Mouse (Mus musculus) T-helper 1 cell (primary cell): ENCODE data around the gene Hjurp.

Experiments
- in situ Hi-C: fragments of 300-600 bp; cut with MboI, MseI; formaldehyde crosslinking; loops from one replicate; pipeline ENCODE4 v1.15.1; 2025; ENCODE audit warnings: high pct_unique_total_duplicates

The Hjurp gene

DNA sequence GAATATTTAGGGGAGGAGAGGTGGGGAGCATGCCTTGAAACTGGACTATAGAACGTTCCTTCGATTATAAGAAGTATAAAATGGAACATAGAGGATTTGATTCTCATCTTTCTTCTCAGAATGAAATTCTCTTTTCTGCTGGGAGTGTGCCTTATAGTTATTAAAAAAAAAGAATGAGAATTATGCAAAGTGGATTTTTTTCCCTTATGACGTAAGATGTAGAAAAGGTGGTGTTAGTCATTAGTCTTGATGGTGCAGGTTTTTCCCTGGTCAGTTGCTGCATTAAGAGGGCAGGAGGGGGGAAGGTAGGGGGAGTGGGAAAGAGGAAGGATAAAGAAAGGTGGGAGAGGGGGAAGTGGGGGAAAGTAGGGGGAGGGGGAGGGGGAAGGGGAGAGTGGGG, 4.9 kb upstream of the Hjurp start:
- in situ Hi-C loops = loop anchor here (10.0 kb wide), 1 partner anchor 138 kb away; no protein-coding TSS in a partner anchor

DNA sequence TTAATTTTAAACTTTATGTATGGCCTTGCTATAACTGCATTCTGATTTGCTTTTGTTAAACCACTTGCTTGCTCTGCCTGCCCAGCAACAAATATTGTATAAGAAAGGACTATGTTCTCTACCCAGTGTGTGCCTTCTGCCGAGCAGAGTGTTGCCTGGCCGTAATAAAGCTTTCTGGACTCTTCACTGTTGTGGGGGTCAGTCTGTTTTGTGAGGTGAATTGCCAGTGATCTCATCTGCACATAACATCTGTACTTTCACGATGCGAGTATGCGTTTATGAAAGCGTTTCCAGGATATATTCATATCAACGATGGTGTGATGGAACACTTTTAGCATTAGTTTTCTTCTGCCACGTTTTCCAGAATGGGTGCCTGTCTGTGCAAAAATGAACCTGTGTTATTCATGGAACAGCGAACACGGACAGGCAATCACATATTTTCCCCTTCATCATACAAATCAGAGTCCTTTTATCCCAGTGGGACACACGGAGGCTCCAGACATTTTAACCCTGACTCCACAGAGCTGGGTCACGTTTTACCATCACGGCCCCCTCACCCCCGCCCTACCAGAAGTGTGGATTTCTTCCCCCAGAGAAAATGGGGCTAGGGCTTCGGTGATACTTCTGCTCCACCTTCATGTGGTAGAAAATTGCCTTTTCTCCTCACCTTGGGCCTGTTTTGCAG, 2.7 kb upstream of the Hjurp start:
- in situ Hi-C loops = loop anchor here (10.0 kb wide), 1 partner anchor 135 kb away; no protein-coding TSS in a partner anchor

DNA sequence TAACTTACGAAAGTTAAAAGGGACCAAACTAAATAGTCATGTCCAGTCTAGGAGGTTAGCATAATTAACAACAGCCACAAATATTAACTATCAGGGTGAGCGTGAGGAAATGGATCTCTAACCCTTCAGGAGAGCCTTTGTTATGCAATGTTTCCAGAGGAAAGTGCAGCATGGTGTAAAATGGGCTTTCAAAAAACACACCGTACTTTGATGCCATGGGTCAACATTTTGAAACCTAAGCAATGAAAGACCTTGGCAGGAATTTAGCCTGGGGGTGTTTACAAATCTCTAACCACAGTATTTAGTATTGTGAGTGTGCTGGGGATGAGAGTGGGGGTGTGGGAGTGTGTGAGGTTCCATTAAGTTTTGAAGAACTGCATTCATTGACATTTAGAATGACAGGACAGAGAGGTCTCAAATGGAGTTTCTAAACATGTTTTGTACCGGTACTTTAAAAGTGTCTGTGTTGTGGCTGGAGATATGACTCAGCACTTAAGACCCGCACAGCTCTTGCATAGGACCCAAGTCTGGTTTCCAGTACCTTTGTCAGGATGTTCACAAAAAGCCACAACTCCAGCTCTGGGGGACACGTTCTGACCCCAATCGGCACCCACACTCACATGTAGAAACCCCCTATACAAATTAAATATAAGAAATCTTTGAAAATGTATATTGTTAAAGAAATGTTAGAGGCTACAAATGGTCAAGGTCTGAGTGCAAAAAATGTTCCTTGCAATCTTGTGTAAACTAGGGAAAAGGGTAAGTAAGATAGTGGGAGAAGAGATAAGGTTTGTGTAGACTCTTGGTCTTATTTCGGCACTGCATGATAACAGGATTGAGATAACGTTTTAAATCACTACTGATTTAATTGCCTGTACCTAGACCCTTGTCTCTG, 1.9 kb upstream of the Hjurp start:
- in situ Hi-C loops = loop anchor here (10.0 kb wide), 1 partner anchor 135 kb away; no protein-coding TSS in a partner anchor

DNA sequence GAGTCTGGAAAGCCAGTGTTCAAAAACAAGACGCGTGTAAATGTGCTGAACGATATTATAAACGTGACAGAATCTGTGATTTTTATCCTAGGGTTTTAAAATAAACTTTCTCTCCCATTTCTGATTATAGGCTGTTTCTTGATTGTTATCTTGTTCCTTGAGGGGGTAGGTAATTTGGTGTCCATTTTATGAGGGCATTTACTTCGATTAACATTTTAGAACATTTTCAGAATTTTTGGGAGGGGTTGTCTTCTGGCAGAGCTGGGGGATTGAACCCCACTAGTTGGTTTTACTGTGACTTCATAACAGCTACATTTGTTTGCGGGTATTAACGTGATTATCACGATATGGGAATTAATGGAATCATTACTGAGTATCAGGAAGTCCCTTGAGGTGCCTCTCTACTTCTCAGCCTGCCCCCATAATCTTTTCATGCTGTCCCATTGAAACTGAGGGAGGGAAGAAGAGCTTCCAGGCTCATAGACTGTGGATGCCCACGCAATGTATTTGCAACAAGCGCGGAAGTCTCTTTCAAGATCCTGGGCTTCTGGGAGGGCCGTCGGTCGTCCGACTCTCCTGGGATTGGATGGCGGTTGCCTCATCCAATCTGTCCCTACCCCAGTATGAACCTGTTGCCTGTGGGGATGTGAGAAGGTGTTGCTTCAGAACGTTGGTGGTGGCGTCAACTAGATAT, 532 bp upstream of the Hjurp start:
- in situ Hi-C loops = no loop called here

DNA sequence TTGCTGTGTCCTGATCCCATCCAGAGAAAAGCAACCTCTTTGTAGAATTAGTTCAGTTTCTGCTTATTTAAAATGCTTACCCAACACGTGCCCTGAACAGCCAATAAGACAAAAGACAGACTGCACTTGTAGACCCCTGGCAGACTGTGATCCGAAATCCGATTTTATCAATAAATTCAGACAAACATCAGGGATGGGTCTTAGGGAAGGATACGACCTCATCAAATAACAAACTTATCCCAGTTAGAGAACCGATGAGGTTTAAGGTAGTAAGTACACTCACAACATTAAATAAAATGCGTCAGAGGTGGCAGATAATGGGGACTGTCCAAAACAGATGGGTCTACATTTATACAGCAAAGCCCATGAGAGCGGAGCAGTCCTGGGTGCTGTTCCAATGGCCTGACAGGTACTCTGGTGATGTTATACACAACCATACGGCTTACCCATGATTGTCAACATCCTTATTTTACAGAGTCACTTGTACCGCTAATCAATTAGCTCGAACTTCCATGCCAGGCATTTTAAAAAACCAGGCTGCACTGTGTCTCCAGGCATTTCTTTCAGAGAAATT, 822 bp downstream of the Hjurp start:
- in situ Hi-C loops = no loop called here

DNA sequence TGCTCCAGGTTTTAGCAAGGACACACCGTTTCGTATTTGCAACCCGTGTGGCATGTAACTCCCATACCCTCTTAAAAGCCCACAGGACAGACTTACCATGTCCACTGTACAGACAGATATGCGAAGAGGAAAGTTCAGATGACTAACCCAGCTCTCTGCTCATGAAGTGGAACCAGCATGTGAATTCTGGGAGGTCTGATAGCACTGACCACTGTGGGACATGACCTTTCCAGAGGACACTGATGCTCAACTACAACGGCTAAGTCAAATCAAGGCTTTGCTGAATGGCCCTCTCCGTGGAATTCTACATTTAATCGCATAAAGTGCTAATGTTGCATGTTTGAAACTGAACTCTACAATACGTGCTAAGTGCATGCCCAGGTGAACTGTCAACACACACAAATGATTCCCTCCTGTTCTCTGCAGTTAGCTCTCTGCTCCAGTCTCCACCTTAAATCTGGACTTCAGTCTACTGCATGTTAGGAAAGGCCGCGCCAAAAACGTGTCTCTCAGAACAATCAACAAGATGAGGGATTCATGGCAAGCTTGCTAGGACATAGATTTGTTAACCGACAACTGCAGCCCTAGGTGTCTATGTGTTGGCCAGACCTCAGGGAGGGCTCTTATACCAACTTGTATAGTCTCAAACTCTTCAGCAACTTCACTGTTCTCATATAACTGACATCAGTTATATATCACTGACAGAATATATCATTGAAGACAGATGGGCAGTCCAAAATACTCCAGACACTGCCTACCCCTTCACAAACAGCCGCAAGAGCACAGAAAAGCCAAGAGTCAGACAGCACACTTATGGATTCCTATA, 1.5 kb downstream of the Hjurp start:
- in situ Hi-C loops = no loop called here

DNA sequence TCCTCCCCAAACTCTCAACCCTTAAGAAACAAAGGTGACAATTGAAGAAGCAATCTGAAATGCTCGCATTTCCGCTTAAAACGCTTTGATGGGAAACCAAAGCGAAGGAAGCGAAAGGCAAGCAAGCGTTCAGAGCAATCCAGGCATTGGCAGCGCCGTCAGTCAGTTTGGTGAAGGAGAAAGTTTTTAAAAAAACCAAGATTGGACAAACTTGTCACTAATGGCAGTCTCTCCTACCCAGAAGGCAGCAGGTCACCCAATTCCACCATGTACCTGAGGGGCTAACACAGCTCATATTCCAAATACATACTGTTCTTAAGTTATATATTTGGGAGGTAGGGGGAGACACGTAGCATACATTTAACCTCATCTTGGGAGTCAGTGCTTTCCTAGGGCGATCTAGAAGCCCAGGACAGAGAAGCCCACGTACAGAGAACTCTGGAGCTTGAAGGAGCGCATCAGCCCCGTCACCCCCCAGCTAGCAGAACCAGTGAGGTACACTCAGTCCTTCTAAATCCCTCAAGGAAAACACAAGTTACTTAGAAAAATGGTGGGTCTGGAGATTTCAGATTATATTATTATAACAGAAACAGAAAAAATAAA, 2.3 kb downstream of the Hjurp start:
- in situ Hi-C loops = no loop called here

DNA sequence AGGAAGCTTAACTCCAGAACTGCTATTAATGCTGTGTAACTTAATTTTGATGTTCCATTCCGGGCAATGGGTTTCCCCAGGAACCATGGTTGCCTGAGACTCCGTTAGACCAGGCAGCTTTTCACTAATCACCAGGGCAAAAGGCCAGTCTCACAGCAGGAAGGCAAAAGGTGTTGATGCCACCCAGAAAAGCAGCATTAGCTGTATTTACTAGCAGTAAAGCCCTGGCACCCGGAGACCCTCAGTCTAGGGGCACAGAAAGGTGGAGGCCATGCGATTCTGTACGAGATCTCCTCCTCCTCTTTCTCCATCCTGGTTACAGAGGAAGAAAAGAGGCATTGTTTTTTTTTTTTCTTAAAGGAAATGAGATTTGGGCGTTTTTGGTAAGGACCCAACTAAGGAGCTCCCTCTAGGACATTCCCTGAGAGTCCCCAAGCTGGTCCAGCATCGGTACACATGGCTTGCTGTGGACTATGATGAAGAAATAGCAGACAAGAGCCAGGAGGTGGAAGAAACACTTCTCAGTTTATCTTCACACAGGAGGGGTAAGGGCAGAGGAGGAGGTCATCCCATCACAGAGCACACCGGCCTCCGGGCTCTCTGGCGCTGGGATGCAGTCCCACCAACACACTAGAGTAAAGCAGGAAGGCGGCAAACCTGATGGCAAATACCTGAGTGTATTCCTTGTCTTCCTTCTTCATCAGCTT, 2.9 kb downstream of the Hjurp start:
- in situ Hi-C loops = no loop called here

DNA sequence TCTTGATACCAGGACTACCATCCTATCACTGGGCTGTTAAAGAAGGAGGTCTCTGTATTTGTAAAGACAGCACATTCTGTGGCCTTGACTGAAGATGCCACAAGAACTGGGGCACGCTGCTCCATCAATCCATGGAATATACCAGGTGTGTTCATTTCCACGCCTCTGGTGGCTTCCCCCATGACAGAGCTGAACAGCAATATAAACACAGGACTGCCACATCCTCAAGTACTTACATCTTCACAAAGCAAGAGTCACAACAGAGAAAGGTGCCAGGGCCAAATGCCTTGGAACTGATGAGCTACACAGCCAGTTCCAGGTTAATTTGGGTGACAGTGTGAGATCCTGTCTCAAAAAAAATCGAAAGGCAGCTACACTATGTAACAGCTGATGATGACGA, 3.6 kb downstream of the Hjurp start:
- in situ Hi-C loops = no loop called here

DNA sequence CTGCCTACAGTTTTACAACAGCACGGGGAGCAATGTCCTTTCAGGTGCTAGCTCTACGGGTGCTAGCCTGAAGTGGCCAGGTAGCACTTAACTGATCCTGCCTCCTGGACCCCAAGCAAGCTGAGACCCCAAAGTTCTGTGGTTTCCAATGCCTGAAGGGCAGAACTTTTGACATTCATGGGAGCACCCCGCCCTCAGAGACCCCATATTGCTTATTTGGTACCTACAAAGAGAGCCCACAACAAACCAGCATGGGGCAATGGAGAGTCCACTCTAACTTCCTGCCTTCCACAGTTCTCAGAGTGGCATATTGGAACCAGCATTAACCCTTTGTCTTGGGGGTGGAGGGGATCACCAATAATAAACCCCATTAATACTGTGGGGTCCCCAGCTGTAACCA, 4.1 kb downstream of the Hjurp start:
- in situ Hi-C loops = no loop called here

DNA sequence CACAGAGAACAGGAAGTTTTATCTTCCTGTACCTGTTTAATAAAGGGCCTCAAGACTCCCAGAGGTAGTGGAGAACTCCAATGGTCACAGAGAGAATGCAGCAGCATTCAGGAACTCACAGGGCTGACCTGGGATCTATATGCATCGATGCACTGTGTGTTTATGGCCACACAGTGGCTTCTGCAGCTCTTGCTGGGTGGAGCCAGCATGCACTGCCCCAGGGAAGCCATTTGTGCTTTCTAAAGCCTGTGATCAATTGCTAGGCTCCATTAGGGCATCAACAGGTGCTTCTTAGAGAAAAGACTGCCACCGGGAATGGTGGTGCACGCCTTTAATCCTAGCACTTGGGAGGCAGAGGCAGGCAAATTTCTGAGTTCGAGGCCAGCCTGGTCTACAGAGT, 4.6 kb downstream of the Hjurp start:
- in situ Hi-C loops = no loop called here

DNA sequence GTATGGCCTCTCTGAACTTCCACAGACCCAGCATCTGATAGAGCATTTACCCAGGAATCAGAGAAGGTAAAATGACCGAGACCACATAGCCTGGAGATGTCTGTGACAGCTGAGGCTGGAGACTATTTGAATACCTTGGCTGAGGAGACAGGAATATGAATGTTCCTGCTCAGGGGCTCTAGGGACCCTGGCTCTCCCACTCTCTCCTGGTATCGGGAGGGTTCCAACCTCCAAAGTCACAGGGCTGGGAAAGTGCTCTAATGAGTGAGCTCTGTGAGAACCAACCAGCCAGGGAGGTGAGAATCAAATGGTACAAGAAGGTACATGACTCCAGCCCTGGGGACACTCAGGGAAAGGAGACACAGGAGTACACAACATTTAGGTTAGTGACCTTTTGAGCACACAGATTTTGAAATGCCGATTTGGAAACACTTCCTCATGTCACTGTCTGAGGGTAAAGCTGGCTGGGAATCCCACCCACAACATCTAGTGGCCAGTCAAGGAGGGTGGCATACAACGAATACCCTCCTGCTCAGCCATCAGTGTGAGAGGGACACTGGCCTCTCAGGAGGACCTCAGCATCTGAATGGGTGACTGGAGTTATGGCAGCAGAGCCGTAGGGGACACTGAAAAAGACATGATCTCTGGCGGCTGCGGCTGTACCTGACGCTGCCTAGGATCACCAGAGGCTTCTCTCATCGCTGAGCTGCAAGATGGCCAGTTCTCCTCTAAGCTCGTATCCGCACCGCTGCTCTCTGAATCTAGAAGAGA, 7.7 kb downstream of the Hjurp start:
- in situ Hi-C loops = no loop called here

DNA sequence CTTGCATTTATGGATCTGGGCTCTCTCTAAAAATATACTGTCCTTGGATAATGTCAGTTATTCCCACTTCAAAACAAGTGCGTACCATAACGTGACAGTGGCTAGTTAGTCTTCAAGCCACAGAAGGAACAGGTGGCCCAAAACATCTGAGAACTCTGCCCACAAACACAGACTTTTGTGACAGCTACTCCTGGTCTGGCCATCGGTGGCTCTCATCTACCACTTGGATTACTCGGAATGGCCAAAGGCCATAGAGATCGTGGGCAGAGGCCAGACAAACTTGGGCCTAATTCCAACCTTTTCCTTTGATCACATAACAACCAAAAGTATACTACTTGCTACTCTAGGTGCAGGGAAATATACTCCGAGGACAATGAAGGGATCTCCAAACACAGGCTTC, 9.4 kb downstream of the Hjurp start:
- in situ Hi-C loops = no loop called here

DNA sequence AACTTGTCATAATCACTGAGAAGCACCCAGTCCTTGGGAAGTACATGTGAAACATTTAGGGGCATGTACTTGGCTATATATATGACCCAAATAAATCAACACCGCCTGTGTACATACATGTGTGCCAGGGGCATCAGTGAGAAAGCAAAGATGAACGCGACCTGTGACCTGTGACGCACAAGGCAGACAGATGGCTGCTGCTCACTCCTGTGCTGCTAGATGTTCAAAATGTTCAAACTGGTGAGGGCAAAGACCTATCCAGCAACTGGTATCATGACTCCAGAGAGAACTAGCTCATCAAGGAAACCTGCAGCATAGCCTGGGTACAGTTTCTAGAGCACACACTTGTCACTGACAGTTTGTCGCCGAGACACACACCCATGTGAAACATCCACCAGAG, 9.9 kb downstream of the Hjurp start:
- in situ Hi-C loops = no loop called here

DNA sequence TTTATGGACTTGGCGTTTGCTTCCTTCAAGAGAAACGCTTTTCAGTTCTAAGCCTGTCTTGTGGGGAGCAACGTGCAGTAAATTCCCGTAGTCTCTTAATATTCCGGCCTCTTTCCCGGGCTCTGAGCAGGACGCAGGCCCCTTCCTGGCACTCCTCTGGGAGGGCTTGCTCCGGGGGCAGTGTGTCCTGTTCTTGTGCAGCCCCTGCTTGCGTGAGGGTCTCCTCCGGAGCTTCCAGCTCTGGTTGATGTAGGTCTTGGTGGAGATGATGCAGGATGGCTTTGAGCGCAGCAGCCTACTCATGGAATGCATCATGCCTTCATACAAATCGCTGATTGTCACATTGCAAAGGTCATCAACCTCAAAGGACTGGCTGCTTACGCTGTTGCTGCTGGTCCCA, 11.3 kb downstream of the Hjurp start:
- in situ Hi-C loops = no loop called here

DNA sequence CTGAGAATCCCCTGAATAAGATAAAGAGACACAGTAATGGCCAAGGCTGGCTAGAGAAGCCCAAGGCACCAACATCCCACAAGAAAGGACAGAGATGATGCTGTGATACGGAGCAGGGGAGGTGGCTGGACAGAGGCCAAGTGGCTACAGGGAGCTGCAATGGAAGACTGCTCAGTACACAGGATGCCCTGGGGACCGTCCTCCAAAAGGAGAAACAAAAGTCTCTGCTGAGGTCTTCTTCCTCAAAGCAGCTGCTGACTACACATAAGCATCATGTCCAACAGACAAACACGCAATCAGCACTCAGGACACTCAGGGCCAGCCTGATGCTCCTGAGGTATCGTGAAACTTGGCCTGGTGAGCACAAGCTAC, 12.6 kb downstream of the Hjurp start:
- in situ Hi-C loops = no loop called here

DNA sequence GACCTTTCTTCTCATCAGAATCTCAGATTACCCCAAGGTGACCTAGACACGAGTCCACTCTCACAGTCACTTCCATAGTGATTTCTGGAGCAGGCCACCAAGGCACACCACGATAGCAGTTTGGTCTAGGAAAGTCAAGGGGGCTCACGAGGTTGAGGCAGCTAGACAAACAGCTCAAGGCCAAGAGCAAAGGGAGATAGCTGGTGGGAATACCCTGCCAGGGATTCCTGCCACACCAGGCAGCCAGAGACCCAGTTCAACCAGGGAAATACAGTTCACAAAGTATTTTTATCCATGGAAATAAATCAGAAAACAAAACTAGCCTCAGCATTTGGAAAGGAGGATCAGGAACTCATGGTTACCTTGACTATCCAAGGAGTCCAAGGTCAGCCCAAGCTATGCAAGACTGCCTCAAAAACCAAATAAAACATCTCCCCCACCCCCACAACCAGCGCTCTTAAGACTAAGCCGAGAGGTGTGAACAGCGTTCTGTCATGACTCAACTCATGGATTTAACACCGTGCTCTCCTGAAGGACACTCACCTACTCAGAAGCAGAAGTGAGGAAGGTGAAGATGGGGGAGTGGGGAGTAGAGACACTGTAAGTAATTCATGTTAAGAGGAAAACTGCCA, 13.1 kb downstream of the Hjurp start:
- in situ Hi-C loops = no loop called here

DNA sequence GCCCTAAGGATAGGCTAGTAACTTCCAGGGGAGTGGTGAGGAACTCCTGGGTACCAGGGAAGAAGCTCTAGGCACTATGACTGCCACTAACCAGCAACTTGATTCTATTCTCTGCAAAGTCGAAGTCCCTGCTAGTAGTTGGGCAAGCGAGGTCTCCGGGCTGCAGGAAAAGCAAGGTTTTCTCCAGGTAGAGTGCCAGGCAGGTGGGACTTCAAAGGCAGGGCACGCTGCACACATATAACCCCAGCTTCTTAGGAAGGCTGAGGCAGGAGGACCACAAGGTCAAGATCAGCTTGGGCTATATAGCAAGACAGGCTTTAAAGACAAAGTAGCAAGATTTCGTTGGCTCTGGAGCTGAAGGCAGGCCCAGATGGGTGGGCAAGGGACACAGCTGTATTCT, 13.7 kb downstream of the Hjurp start:
- in situ Hi-C loops = no loop called here

DNA sequence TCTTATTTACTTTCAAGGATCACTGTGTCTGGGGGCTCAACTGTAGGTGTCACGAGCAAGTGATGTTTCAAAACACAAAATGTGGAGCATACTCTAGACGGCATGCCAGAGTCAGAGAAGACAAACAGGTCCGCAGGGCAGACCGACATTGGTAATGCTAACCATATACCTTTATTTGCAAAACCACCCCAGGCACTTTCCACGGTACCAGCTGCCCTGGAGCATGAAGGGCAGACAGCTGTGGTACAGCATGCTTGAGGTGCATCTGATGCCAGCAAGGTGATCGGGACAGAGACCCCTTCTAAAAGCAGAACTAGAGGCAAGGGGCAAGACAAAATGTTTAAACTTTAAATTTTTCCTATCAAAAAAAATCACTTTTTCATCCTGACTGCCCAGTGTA, 14.5 kb downstream of the Hjurp start:
- in situ Hi-C loops = no loop called here
